Mouse (Mus musculus) kidney, adult 9 months (tissue): Measurements from ENCODE around the gene Slc48a1.
A peak's percentile ranks its signal among the peaks of the same experiment; 100 is the strongest.

Source experiments
- DNase-seq: peaks from one replicate; pipeline ENCODE4 v3.0.0; 2022

Gene Slc48a1

DNA sequence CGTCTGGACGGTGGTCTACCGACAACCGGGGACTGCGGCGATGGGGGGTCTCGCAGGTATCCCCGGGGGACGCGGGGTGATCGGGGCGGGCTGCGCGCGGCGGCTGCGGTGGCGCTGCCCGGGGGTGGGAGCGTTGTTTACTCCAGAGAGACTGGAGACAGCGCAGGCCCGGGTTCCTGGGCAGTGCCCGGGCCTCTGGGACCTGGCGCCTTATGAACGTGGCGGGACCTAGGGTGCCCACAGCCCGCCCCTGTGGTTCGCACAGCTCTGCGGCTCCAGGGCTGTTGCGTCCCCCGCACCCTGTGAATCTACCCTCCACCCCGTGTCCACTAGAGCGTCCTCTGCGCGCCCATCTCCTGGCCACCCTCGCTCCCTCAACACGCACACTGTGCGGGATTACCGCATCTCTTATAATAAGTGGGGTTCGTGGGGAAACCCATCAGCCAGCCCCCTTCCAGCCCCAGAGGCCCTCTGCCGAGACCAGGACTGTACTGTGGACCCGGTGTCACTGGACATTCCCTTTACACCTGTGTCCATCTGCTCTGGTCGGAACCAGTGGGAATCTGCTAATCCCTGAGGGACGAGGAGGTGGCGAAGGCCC is 6.3 kb downstream of the Slc48a1 start:
- peak; percentile 46 for DNase-seq

DNA sequence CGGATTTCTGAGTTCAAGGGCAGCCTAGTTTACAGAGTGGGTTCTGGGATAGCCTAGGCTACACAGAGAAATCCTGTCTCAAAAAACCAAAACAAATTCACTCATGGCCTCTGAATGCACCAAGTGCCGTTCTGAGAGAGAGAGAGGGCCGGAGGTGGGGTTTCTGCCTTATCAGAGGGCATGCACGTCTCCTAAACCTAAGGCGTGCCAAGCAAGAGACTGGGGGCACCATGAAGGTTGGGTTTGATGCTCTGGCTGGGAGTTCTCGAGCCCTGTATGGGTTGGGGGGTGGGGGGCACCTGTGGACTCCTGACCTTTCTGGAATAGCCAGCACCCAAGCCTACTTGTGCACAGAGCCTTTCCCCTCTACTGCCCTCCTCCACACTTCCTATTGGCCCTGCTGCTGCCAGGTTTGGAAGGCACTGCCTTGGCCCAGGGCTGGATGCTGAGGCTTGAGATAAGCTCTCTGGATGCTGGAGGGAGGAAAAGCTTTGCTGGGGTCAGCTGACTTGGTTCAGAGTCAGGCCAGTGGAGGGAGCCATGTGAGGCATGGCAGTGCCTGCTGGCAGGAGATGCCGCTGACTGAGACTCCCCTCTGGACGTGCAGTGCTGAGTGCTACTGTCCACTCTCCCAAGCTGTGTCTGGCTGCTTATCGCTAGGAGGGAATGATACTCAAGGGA is 7.6 kb downstream of the Slc48a1 start:
- peak; percentile 60 for DNase-seq

DNA sequence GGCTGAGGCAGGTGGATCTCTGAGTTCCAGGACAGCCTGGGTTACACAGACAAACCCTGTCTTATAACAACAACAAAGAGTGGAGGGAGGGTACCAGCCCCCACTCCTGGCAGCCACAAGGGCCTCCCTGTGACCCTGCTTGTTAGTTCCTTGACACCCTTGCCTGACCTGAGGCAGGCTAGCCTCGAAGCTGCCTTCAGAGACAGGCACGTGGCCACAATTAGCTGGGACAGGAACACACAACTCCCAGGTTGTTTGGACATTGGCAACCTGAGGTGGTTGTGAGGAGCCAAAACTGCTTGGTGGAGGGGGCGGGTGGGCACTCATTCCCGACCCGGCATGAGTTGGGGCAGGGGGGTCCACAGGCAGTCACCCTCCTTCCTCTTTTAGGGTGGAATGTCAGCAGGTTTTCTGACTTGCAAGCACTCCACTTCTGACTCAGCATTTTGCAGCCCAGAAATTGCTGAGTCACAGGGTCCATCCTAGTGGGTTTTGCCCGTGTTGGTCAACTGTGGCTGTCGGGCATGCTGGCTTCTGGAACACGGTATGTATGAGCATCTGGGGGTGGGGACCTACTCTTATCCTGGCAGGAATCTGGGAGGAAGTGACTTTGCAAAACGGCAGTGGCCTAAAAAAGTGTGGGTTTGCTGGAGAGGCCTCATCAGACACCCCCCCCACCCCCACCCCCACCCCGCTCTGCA is 8.2 kb downstream of the Slc48a1 start:
- DNase-seq = peak; percentile 68

DNA sequence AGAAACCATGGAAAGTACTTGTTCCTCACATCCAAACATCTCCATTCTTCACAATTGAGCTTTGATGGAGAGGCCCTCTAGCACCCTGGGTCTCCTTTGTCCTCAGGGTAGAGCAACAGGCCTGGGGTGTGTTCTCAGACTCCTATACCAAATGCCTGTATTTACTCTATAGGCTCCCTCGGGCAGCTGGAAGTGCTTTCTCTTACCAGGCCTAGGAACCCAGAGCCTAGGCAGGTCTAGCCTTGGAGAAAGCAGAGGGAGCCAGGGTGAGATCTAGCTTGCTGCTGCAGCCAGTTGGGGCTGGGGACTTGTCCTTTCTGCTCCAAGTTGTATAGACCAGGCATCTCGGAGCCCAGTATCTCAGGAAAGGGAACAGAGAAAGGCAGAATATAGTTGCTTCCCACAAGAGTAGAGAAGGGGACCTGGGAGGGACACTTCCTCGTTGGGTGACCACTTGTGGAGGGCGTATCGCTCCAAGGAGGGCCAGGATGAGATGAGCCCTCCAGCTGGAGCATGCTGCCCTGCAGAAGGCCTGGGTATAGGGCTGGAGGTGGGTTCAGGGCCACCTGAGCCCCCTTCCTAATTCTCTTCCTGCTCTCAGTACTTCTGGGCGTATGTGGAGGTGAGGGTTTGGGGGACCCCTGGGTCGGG is 9.0 kb downstream of the Slc48a1 start:
- no peak for DNase-seq

DNA sequence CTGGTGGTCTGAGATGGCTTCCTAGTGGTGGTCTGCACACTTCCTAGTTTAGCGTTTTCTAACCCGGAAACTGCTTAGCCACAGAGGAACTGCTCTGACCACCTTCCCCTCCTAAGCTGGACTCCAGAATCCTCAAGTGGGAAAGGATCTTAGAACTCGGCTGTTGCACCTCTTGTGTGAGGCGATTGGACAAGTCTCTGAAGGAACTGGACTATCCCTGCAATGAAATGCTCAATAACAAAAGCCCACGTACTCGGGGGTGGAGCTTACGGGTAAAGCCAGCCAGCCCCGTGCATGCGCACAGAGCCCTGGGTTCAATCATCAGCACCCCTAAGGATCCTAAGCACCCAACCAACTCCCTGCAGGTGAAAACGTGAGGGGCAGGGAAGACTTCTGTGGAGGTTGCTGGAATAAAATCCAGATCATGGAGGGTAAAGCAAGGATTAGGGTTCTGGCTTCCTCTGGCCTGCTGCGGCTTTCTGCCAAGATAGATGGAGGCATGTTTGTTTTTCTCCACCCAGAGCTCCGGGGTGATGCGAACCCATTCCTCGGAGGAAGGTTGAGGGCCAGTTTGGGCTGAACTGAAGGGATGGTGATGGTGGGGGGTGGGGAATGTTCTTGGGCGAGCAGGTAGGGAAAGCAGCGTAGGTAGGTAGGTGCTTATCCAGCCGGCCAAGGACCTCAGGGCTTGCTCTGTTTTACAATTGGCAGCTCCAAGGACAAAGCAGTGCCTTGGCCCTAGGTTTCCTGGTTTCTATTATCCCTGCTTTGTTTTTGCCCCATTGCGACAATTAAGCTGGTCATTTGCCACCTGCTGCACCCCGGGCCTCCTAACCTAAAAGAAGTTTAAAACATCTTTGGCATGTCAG is 9.7 kb downstream of the Slc48a1 start:
- no peak for DNase-seq

DNA sequence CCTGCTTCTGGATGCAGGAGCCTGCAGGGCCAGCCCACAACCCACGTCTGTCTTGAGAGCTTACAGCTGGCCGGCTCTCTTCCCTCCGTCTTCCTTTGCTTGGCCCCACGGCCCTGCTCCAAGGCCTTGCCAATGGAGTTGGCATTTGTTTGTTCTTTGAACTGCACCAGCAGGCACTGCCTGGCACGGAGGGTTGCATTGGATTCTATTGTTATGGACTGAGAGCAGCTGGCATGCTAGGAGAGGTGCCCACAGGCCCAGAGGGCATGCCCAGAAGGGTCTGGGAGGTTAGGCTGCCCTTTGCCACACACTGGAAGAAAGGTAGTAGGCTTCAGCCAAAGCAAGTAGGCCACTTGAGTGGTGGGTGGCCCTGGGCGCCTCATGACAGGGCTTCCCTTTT is 10.5 kb downstream of the Slc48a1 start:
- DNase-seq = peak; percentile 63

DNA sequence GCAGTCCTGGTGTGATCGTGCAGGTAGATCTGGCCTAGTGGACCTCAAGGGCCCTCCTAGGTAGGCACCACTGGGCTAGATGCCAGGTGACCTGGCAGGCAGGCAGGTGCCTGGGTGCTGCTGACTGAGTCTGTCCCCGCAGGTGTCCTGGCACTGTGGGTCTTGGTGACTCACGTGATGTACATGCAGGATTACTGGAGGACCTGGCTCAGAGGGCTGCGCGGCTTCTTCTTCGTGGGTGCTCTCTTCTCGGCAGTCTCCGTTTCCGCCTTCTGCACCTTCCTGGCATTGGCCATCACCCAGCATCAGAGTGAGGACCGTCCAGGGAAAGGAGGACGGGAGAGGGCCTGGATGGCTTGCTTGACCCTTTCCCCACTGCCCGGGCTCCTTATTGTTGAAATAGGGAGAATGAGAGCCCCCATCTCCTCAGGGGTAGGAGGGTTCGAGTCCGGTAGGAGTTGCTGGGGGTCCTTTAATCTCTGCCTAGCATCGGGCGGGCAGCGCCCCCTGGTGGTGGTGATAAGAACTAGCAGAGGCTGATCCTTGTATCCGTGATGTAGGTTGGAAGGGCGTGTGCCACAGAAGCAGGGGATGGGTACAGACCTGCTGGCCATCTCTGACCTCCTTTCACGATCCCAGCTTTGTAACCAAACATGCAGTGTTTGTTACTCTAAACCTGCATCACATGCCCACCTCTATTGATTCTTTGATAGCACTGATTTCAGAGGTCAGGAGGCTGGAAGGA is 11.6 kb downstream of the Slc48a1 start:
- peak; percentile 62 for DNase-seq

DNA sequence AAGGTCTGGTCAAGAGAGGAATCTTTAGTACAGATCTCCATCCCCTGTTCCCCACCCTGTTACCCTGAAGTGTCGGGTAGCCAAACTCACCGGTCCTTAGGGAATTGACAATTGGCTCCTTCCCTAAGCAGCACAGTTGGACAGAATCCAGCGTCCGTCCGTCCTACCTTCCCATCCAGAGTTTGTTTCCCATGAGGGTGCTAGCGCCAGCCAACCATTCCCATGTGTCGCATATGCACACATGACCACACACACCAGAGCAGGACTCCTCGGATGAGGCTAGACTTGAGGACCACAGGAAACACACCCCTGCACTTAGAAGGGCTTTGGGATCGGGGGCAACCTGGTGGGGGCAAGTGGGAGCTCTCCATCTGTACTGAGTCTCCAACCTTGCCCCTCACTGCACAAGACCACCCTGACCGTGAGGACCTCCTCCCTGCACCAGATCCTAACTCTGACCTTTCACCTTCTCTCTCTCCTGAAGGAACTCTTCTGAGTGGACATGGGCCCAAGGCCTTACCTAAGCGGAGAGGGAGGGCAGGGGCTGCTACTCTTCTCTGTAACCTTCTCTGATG is 12.9 kb downstream of the Slc48a1 start:
- DNase-seq = no peak

DNA sequence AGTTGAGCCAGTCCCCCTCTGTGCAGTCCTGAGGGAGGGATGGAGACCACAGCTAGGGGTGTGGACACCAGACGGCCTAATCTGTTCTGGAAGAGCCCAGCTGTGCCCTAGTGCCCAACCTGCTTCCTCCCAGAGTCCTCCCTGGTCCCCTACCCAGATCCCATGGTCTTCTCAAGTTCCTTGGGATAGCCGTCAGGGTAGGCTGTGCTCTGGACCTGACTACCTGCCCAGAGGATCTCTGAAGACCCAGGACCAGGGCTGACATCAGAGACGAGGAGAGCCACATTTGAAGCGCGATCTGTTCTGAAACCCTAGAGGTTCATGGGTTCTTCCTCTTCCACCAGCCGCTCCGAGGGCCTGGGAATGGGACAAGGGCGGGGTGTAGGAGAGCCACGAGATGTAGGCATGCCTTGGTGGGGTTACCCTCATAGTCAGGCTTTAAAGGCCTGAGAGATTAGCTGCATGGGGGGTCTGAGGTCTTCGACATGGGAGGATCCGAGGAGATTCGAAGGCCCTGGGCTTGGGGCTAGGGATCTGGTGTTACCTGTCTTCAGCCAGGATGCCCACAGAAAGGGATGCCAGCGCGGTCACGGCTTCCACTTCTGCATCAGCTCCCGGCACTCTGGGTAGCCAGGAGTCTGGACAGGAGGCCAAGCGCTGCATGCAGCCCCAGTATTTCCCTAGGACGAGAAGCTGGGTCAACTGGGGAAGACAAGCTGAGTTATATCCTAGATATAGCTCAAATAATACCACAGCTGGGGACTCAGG is 15.2 kb downstream of the Slc48a1 start:
- no peak for DNase-seq

DNA sequence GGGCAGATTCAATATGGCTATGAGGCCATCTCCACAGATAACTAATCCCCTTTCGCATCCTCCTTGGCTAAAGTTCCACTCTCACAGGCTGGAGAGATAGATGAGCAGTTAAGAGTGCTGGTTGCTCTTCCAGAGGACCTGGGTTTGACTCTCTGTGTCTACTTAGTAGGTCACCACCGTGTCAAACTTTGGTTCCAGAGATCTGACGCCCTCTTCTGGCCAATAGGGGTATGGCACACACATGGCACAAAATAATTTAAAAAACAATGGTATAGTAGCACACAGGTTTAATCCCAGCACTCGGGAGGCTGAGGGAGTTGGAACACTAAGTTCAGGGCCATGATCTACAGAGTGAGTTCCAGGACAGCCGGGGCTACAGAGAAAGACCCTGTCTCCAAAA is 15.9 kb downstream of the Slc48a1 start:
- no peak for DNase-seq

DNA sequence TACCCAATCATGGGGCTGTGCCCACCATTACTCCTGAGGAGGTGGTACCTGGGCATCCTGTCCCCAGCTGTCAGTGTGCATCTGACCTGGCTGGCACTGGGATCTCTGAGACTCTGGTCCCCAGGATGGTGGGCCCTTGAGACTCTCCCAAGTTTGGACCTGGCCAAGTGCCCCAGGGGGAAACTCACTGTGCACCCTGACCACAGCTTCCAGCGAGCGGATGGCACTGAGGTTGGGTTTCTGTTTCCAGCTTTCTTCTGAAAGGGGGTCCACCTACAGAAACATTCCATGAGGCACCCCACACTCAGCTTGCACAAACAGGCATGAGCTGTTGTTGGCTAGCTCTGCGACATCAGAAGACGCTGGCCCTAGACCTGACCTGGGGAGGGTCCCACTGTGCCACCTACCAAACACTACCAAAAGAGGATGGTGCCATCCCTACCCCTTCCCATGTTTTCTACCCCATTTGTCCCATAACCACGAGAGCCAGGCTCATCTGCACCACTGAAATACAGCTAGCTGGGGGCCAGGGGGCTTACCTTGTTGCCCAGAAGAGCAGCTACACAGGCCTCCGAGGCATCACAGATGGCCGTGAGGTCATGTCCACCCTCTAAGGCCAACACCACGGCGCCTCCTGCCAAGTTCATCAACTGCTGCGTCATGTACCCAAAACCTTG is 17.4 kb downstream of the Slc48a1 start:
- no peak for DNase-seq

DNA sequence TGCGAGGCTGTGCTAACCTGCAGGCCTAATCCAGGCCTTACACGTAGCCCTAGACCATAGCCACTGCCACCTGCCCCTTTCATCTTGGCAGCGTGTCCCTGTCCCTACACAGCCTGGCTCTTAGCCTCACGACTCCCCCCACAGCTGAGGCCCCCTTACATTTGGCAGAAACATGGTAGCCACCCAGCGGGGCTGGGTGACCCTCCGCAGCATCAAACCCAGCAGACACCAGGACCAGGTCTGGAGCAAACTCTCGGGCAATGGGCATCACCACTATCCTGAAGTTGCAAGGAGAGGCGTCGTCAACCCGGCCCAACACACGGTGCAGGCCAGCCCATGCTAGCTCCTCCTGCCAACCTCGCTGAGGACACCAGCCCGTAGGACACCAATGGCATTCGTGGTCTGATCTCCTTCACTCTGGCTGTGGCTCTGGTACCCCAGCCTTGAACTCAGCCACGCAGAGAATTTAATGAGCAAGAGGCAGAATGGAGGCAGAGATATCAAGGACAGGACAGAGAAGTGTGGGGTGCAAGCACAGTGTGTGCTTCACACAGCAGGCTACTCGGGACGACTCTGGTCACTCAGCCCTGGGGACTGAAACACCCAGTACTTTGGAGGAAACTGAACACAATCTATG is 18.5 kb downstream of the Slc48a1 start:
- no peak for DNase-seq

DNA sequence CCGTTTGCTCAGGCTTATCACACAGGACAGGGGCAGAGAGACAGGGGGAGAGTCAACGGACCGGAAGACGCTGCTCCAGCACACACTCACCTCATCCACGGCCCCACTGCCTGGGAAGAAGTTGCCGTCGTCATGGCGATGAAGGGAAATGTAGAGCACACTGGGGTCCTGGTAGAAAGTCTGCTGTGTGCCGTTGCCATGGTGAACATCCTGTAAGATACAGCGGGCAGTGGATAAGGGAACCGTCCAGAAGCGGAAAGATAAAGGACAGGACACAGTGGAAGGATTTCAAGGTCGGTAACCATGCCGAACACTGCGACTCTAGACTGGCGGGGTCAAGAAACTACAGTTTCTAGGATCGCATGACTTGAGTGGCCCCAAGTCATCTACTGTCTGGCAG is 19.8 kb downstream of the Slc48a1 start:
- no peak for DNase-seq

DNA sequence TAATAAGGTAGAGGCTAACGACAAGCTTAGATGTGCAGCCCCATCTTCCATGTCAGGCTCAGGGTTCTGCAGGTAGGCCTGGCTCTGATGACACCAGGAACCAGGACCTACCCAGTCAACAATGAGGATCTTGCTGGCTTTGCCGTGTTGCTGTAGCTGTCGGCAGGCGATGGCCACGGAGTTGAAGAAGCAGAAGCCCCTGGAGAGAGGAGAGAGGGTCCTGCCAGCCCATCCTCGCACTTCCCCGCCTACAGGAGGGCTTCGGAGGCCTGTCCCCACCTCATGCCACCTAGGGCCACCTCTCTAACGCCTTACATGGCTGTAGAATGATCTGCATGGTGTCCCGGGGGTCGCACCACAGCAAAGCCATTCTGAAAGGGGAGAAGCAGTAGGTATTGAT is 21.1 kb downstream of the Slc48a1 start:
- DNase-seq = no peak

DNA sequence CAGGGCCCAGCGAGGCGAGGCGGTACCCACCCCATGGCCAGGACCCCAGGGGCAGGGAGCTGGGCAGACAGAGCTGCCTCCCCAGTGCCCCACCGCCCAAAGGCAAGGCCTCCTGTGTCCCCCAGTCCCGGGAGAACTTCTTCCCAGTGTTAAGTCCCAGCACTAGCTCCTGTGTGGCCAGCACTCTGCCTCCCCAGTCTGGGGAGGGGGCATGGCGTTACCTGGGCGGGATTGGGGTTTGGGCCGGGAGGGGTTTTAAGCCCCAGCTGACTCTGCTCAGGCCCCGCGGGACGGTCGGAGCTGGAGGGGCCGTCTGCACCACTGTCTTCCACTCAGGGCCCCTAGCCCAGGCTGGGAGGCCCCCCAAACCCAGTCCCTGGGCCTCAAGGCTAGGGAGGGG is 22.5 kb downstream of the Slc48a1 start:
- DNase-seq = no peak

DNA sequence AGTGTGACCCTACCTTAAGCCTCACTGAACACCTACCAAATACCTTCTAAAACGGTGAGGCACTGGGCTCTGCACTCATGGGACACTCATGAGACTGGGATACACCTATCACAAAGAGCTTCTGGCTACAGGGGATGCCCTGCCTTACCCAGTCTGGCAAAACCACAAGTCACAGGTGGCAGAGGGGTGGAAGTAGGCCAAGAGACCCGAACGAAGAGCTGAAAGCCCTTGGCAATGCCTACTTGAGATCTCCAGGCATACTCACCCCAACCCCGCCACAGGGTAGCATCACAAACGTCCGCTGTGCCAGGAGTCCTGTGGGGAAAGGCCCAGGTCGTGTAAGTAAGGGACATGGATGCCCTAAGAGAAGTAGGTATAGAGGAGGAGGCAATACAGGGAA is 23.5 kb downstream of the Slc48a1 start:
- no peak for DNase-seq

DNA sequence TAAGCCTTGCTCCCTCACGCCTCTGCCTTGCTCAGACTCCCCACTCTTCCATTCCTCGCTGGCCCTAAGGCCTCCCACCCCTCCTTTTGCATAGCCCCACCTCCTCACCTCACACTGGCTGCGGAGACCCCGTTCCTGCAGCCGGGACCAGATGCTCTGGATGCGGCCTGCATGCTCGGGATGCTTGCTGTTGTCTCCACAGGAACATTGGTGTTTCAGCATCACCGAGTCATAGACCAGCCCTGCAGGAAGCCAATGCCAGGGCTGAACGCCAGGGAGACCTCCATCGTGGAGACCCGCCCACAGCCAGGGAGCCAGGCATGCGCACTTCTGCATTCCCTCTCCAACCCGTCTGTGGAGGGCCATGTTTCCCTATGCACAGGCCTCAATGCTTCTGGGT is 24.3 kb downstream of the Slc48a1 start:
- no peak for DNase-seq

DNA sequence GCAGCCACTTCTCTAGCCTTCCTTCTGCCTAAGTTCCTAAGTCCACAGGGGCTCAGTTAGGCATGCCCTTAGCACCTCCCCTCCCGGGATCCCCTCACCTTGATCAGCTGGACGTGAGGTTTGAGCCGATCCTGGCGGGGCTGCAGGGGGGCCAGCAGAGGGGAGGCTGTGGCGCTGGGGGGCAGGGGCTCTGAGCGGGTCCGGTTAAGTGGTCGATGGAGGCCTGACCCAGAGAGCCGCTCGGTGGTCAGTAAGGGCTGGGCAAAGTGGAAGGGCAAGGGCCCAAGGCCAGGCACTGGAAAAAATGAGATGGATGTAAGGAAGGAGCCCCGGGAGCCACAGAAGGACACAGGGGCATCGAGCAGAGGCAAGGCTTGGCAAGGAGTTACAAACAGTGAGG is 29.5 kb downstream of the Slc48a1 start:
- no peak for DNase-seq

DNA sequence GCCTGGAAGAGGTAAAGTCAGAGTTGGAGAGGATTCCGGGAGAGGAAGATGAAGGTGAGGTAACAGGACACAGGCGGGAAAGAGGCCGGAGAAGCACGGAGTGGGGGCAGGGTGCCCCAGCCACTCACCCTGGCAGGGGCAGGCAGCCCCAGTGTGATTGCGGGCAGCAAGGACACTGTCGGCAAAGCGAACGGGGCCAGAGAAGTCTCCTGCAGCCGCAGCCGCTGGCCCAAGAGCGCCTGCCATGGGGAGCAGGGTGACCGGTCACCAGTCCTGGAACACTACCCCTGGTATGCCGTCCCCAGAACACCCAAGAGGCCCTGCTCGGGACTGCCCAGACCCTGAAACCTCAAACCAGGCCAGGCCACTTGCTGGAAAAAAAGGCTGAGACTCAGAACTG is 30.2 kb downstream of the Slc48a1 start:
- DNase-seq = no peak

DNA sequence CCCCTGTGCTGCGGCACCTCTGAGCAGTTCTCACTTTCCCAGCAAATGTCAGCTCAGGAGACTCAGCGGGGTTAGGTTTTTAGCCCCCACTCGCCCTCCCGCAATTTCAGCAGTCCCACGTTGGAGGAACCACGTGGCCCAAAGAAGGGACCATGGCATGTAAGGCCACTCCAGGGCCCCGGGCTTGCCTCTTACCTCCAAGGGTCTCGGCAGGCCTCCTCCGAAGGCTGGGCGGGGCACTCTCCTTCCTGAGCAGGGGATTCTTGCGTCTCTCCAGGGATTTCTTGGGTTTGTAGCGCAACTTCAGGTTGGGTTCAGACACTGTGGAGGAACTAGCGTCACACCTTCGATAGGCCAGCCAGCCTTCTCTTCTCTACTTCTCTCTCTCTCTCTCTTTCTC is 30.9 kb downstream of the Slc48a1 start:
- no peak for DNase-seq
